Comparison of ENCODE assay signal across 26 mouse cellular contexts in genomic region chr8:7721880-7722279, GRCm38 (mm10).
DNase-seq lines count a peak whose midpoint lies in the region; ATAC-seq and TF ChIP-seq lines count a peak whose summit lies in the region.
"Had no signal": no experiment of that assay in that cellular context is flagged by ENCODE, and none has a peak within 500 bp of the region (broad histone marks: within the 10 kb centered on the region; RNA-seq: fewer than 3 reads in every experiment).

No protein-coding gene starts in this region.

- H3K9me3 ChIP-seq in forebrain, embryonic 14.5 days (replicated peaks; ENCODE audit: control insufficient read depth, low read length) = no peaks in the 10 kb centered on the region
- H3K9me3 ChIP-seq in forebrain, embryonic 10.5 days = no peaks in the 10 kb centered on the region
- H3K9me3 ChIP-seq in forebrain, postnatal 0 days (ENCODE audit: low read length) = no peaks in the 10 kb centered on the region
- no peaks in the 10 kb centered on the region for H3K9me3 ChIP-seq in forebrain, embryonic 11.5 days (ENCODE audit: control insufficient read depth, low read length)
- H3K9me3 ChIP-seq: embryonic facial prominence, embryonic 10.5 days; embryonic facial prominence, embryonic 12.5 days; forebrain, embryonic 13.5 days; G1E had no signal

- DNase-seq in forebrain, embryonic 14.5 days (ENCODE audit: low spot score) = peak; percentile 63
- no peak for DNase-seq in forebrain, embryonic 10.5 days (ENCODE audit: extremely low spot score, low spot score)
- peak; percentile 39 for DNase-seq in forebrain, postnatal 0 days
- no peak for DNase-seq in forebrain, embryonic 11.5 days (ENCODE audit: low spot score)
- peak; percentile 22 for DNase-seq in brain, adult 2 months (ENCODE audit: low read depth, low spot score)
- peak; percentile 60 for DNase-seq in brain, embryonic 18.5 days (ENCODE audit: low read depth, low spot score)
- DNase-seq in layer of hippocampus, adult 9-10 months (ENCODE audit: low spot score) = no peak
- DNase-seq in gastrocnemius, postnatal 10 days = no peak
- DNase-seq: adrenal gland, adult 8-10 months; adrenal gland, postnatal 14 days; adrenal gland, postnatal 36 days; B cell, adult 2 months; cerebellum, adult 11 months; cerebellum, adult 18-20 months; cerebellum, adult 8-10 months; cerebellum, adult 9-11 months; cerebellum, postnatal 14 days; cerebellum, postnatal 36 days had no signal

- H3K9ac ChIP-seq in forebrain, embryonic 14.5 days (ENCODE audit: low read length) = no peak overlapping the region
- H3K9ac ChIP-seq in forebrain, postnatal 0 days = no peak overlapping the region
- H3K9ac ChIP-seq in forebrain, embryonic 11.5 days (ENCODE audit: low read length) = no peak overlapping the region
- H3K9ac ChIP-seq: embryonic facial prominence, embryonic 12.5 days; forebrain, embryonic 13.5 days had no signal

- no peak; the same call in 1 of the 2 replicates for ATAC-seq in forebrain, embryonic 14.5 days
- peak; percentile 88 for ATAC-seq in forebrain, postnatal 0 days
- no peak for ATAC-seq in forebrain, embryonic 11.5 days (replicated peaks; ENCODE audit: low FRiP score)
- ATAC-seq: activated CD4-positive, CD25-positive, alpha-beta regulatory T cell, adult 4 months; CD4-positive, CD25-positive, alpha-beta regulatory T cell, adult 4 months; forebrain, embryonic 13.5 days; Patski had no signal

- WGBS in forebrain, embryonic 14.5 days = 85% methylated on average over 3 of the region's 3 CpGs
- WGBS in forebrain, embryonic 10.5 days = 93% methylated on average over 3 of the region's 3 CpGs
- 67% methylated on average over 3 of the region's 3 CpGs for WGBS in forebrain, postnatal 0 days
- WGBS in forebrain, embryonic 11.5 days = 92% methylated on average over 3 of the region's 3 CpGs

- no peak overlapping the region for H3K4me2 ChIP-seq in forebrain, embryonic 14.5 days (ENCODE audit: low read length)
- no peak overlapping the region for H3K4me2 ChIP-seq in forebrain, postnatal 0 days (ENCODE audit: low read depth)
- no peak overlapping the region for H3K4me2 ChIP-seq in forebrain, embryonic 11.5 days (ENCODE audit: low read depth, low read length, severe bottlenecking)
- H3K4me2 ChIP-seq: embryonic facial prominence, embryonic 12.5 days; forebrain, embryonic 13.5 days had no signal

- H3K4me1 ChIP-seq in forebrain, embryonic 14.5 days (ENCODE audit: control insufficient read depth, insufficient read depth, low read length) = no peaks in the 10 kb centered on the region
- no peaks in the 10 kb centered on the region for H3K4me1 ChIP-seq in forebrain, embryonic 10.5 days
- no peaks in the 10 kb centered on the region for H3K4me1 ChIP-seq in forebrain, postnatal 0 days (ENCODE audit: insufficient read depth)
- H3K4me1 ChIP-seq in forebrain, embryonic 11.5 days (replicated peaks; ENCODE audit: control insufficient read depth, insufficient read depth, low read length) = no peaks in the 10 kb centered on the region
- H3K4me1 ChIP-seq: embryonic facial prominence, embryonic 10.5 days; embryonic facial prominence, embryonic 12.5 days; forebrain, embryonic 13.5 days had no signal

- TF ChIP-seq CTCF in forebrain, postnatal 0 days (IDR thresholded peaks at IDR 0.05; ENCODE audit: low read depth) = no peak

- no peaks in the 10 kb centered on the region for H3K27me3 ChIP-seq in forebrain, embryonic 14.5 days (replicated peaks; ENCODE audit: control insufficient read depth, insufficient read depth, low read length)
- H3K27me3 ChIP-seq in forebrain, embryonic 10.5 days (ENCODE audit: poor library complexity, severe bottlenecking) = no peaks in the 10 kb centered on the region
- H3K27me3 ChIP-seq in forebrain, postnatal 0 days (ENCODE audit: insufficient read depth, low read length) = no peaks in the 10 kb centered on the region
- no peaks in the 10 kb centered on the region for H3K27me3 ChIP-seq in forebrain, embryonic 11.5 days (ENCODE audit: control insufficient read depth, insufficient read depth, low read length)
- H3K27me3 ChIP-seq: CH12.LX; embryonic facial prominence, embryonic 12.5 days; forebrain, embryonic 13.5 days; Patski had no signal

- no peak overlapping the region for H3K4me3 ChIP-seq in forebrain, embryonic 14.5 days (ENCODE audit: low read depth, low read length)
- H3K4me3 ChIP-seq in forebrain, embryonic 10.5 days = no peak overlapping the region
- H3K4me3 ChIP-seq in forebrain, postnatal 0 days (ENCODE audit: low read depth, low read length) = no peak overlapping the region
- H3K4me3 ChIP-seq in forebrain, embryonic 11.5 days (ENCODE audit: low read depth, low read length) = no peak overlapping the region
- H3K4me3 ChIP-seq: embryonic facial prominence, embryonic 10.5 days; embryonic facial prominence, embryonic 12.5 days; forebrain, embryonic 13.5 days had no signal

- no peaks in the 10 kb centered on the region for H3K36me3 ChIP-seq in forebrain, embryonic 14.5 days (ENCODE audit: control insufficient read depth, insufficient read depth, low read length)
- H3K36me3 ChIP-seq in forebrain, embryonic 10.5 days (replicated peaks) = no peaks in the 10 kb centered on the region
- no peaks in the 10 kb centered on the region for H3K36me3 ChIP-seq in forebrain, postnatal 0 days (ENCODE audit: insufficient read depth)
- H3K36me3 ChIP-seq in forebrain, embryonic 11.5 days (ENCODE audit: control insufficient read depth, insufficient read depth, low read length) = no peaks in the 10 kb centered on the region
- H3K36me3 ChIP-seq: embryonic facial prominence, embryonic 10.5 days; embryonic facial prominence, embryonic 12.5 days; G1E had no signal

- no peak overlapping the region for H3K27ac ChIP-seq in forebrain, embryonic 14.5 days (ENCODE audit: low read depth, low read length)
- no peak overlapping the region for H3K27ac ChIP-seq in forebrain, embryonic 10.5 days
- no peak overlapping the region for H3K27ac ChIP-seq in forebrain, postnatal 0 days (ENCODE audit: low read depth, low read length)
- no peak overlapping the region for H3K27ac ChIP-seq in forebrain, embryonic 11.5 days (ENCODE audit: low read depth, low read length)
- H3K27ac ChIP-seq: embryonic facial prominence, embryonic 10.5 days; embryonic facial prominence, embryonic 12.5 days; forebrain, embryonic 13.5 days had no signal

Comparison
In these comparisons a context has a peak if more than half of its experiments do, and no peak if none do; other contexts are left out.
1. DNase-seq: peak in forebrain, embryonic 14.5 days (single experiment), forebrain, postnatal 0 days (single experiment), brain, adult 2 months (single experiment) and brain, embryonic 18.5 days (single experiment); none in forebrain, embryonic 10.5 days (single experiment), forebrain, embryonic 11.5 days (single experiment), layer of hippocampus, adult 9-10 months (single experiment) and gastrocnemius, postnatal 10 days (single experiment).